Mouse (Mus musculus) embryonic facial prominence, embryonic 14.5 days (tissue): ENCODE data around the gene Pigyl. TPM values are rescaled to one million over a fixed set of nuclear protein-coding genes. Genes with fewer than 3 reads are reported as not detected.
A peak's percentile ranks its signal among the peaks of the same experiment; 100 is the strongest.

ENCODE experiments used
- ATAC-seq: fragments of 200-750 bp; cut with Nextera tagmentation; 2 replicates; pipeline ENCODE4 v1.8.0; 2017; ENCODE audit warnings: low read depth, moderate number of reproducible peaks, moderate TSS enrichment
- DNase-seq: peaks from one replicate; pipeline ENCODE4 v3.0.0-alpha.2; 2015; ENCODE audit warnings: low spot score
- H3K27ac ChIP-seq: fragments of 300-500 bp; sonication (generic); replicated peaks from 2 replicates; pipeline ENCODE4 v1.5.1; 2014; ENCODE audit warnings: low read depth, mild to moderate bottlenecking, low read length, moderate library complexity
- H3K27me3 ChIP-seq: fragments of 300-500 bp; sonication (generic); replicated peaks from 2 replicates; pipeline ENCODE4 v1.6.1; 2014; ENCODE audit warnings: low read length; ENCODE audit not compliant: control insufficient read depth, insufficient read depth
- H3K36me3 ChIP-seq: fragments of 300-500 bp; sonication (generic); 2 replicates; pipeline ENCODE4 v1.6.1; 2014; ENCODE audit warnings: low read length, mixed read lengths; ENCODE audit not compliant: control insufficient read depth, insufficient read depth
- H3K4me1 ChIP-seq: fragments of 300-500 bp; sonication (generic); 2 replicates; pipeline ENCODE4 v1.6.1; 2014; ENCODE audit warnings: antibody characterized with exemption, low read length; ENCODE audit not compliant: control insufficient read depth, insufficient read depth
- H3K4me2 ChIP-seq: fragments of 300-500 bp; sonication (generic); 2 replicates; pipeline ENCODE4 v1.6.1; 2014; ENCODE audit warnings: low read depth, mild to moderate bottlenecking, low read length, moderate library complexity, mixed read lengths
- H3K4me3 ChIP-seq: fragments of 300-500 bp; sonication (generic); 2 replicates; pipeline ENCODE4 v1.5.1; 2014; ENCODE audit warnings: low read depth, mild to moderate bottlenecking, low read length
- H3K9ac ChIP-seq: fragments of 300-500 bp; sonication (generic); 2 replicates; pipeline ENCODE4 v1.6.1; 2014; ENCODE audit warnings: low read depth, mild to moderate bottlenecking, low read length, moderate library complexity, mixed read lengths
- H3K9me3 ChIP-seq: fragments of 300-500 bp; sonication (generic); 2 replicates; pipeline ENCODE4 v1.6.1; 2016; ENCODE audit warnings: low read length; ENCODE audit not compliant: control insufficient read depth
- WGBS: fragments of 180-500 bp; shearing (Covaris S2); extraction: QIAGEN DNeasy Blood & Tissue Kit; methylation state at CpG from one replicate; pipeline ENCODE4 v1.1.7; 2014; 5-methylcytosine and 5-hydroxymethylcytosine counted together
- polyA plus RNA-seq: library from polyadenylated mRNA; unstranded; fragments of >200 nt; fragmentation: Nextera tagmentation; extraction: Ambion mirVana; gene quantifications from 2 replicates; pipeline ENCODE4 v1.2.1, GENCODE M21; 2014

Pigyl gene
- polyA plus RNA-seq, 1 experiment from 2014 or later: 72.6 TPM

DNA sequence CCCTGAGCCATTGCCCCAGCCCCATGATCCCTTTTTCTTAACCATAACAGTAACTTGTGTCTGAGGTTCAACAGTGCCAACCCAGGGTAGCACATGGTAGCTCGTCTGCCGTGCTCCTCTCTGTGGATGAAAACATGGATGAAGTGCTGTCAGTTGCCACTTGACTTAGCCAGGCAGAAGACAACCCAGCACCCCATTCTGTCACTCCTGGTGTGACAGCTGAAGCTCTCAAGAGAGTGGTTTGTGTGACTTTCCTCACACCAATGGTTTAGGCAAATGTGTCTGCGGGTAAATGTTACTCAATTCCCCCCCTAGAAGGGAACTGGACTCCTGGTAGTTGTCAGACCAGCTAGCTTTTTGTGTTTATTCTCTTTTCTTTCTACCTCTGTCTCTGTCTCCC is 34.6 kb upstream of the Pigyl start:
- no peak overlapping the region for H3K9ac ChIP-seq
- no peaks in the 10 kb centered on the region for H3K27me3 ChIP-seq
- ATAC-seq: no peak
- H3K4me1 ChIP-seq: peaks cover 4% of the 10 kb centered on the region
- no peaks in the 10 kb centered on the region for H3K36me3 ChIP-seq
- no peaks in the 10 kb centered on the region for H3K9me3 ChIP-seq
- H3K4me3 ChIP-seq: no peak overlapping the region
- no peak overlapping the region for H3K4me2 ChIP-seq
- no peak overlapping the region for H3K27ac ChIP-seq
- WGBS: 76% methylated on average over 3 of the region's 3 CpGs
- no peak for DNase-seq

DNA sequence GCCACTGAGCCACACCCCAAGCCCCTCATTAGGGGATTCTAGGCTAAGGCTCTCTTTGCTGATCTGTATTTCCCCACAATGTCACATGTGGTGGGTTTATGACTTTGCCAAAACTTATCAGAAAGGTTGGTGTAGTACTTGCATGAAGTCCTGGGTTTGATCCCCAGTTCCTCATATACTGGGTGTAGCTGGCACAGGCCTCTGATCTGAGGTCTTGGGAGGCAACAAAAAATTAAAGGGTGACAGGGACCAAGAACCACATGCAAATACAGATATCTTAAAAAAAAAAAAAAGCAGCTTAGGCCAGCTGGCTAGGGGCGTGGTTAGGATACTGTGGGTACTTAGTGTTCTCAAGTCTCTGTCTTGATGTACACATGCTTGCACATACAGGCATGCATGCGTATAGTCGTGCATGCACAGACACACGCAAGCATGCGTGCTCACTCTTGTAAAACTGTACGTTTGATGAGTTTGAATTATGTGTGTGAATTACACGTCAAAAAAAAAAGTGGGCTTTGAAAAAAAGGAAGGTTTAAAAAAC is 33.5 kb upstream of the Pigyl start:
- H3K27me3 ChIP-seq: no peaks in the 10 kb centered on the region
- no peak overlapping the region for H3K9ac ChIP-seq
- no peak overlapping the region for H3K27ac ChIP-seq
- no peaks in the 10 kb centered on the region for H3K4me1 ChIP-seq
- DNase-seq (no peak), ATAC-seq (no peak)
- H3K4me2 ChIP-seq: no peak overlapping the region
- WGBS: 80% methylated on average over 7 of the region's 7 CpGs
- no peaks in the 10 kb centered on the region for H3K36me3 ChIP-seq
- H3K9me3 ChIP-seq: no peaks in the 10 kb centered on the region
- H3K4me3 ChIP-seq: no peak overlapping the region

DNA sequence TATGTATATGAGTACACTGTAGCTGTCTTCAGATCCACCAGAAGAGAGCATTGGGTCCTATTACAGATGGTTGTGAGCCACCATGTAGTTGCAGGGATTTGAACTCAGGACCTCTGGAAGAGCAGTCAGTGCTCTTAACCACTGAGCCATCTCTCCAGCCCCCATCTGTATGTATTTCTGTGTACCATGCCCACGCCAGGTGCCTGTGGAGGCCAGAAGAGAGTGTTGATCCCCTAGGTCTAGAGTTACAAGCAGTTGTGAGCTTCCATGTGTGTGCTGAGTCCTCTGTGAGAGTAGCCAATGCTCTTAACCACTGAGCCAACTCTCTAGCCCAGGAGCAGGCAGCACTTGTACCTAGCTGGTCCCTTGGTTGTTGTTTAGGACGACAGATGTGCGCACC is 32.5 kb upstream of the Pigyl start:
- 86% methylated on average over 3 of the region's 3 CpGs for WGBS
- no peak for ATAC-seq

DNA sequence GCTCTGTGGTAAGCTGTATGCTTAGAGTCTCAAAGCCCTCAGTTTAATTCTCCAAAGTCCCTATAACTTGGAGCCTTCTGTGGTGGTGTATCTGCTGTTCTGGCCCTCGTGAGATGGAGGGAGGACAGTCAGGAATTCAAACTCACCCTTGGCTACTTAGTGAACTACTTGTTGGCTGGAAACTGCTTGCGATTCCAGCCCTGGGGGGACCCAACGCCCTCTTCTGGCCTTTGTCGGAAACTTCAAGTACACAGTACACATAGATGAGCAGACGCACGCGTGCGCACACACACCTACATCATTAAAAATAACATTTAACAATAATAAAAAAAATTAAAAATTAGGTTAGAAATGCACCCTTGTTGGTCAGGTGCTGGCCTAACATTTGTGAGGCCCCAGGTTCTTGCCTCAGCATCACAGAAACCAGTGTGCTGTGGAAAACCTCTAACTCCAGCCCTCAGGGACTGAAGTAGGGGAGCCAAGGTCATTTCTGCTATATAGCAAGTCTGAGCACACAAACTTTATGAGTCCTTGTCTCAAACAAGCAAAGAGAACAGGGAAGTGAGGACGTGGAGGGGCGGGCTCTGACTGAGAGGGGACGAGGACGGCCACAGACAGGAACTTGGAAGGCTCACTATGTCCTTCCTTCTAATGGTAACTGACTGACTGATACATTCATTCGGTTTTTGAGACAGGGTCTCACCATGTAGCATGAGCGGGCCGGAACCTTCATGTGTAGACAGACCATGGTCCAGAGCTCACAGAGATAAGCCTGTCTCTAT is 31.2 kb upstream of the Pigyl start:
- Histone ChIP-seq H3K4me3 (no peak overlapping the region), H3K9me3 (no peaks in the 10 kb centered on the region), H3K27ac (no peak overlapping the region), H3K9ac (no peak overlapping the region), H3K27me3 (no peaks in the 10 kb centered on the region), H3K4me1 (no peaks in the 10 kb centered on the region), H3K36me3 (no peaks in the 10 kb centered on the region), H3K4me2 (no peak overlapping the region)
- 88% methylated on average over 15 of the region's 15 CpGs for WGBS
- DNase-seq (no peak), ATAC-seq (no peak)

More for the DNA sequence above, 32.5 kb upstream of the Pigyl start:
- no peak overlapping the region for H3K27ac ChIP-seq
- no peak overlapping the region for H3K4me3 ChIP-seq
- no peak for DNase-seq
- H3K36me3 ChIP-seq: no peaks in the 10 kb centered on the region
- H3K9me3 ChIP-seq: no peaks in the 10 kb centered on the region
- no peaks in the 10 kb centered on the region for H3K4me1 ChIP-seq
- no peak overlapping the region for H3K4me2 ChIP-seq
- no peaks in the 10 kb centered on the region for H3K27me3 ChIP-seq
- no peak overlapping the region for H3K9ac ChIP-seq

DNA sequence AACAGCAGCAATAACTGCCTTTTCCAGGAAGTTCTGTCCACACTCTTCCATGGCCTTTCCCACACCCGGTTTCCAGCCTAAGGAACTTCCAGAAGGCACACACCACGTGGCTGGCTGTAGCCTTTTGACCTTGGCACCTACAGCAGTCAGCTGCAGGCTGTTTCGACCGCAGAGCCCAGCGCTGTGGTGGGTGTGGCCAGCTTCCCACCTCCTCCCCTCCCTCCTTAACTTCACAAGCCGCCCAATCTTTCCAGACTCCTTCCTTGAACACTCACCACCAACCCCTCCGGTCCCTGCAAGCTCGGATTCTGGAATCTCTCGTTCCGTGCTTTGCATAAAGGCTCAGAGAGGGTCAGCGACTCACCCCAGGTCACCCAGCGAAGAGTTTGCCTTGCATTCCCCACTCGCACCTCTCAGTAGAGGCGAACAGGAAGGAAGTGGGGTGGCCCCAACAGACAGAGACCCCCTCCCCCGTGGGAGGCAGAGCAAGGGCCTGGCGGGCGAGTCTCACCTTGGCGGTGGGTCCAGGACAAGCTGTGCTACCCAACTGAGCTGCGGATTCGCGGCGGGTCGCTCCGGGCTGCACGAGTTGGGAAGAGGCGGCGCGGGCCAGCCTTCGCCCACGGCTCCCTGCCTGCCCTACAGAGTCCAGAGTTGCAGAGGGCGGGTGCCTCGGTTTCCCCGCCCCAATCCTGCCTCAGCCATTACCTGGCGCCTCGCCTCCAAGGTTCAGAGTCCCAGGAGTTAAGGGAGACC is 25.2 kb upstream of the Pigyl start:
- DNase-seq (peak; percentile 61), ATAC-seq (peak; percentile 60; the same call in 1 of the 2 replicates)
- 0 out of 2 replicates have a peak, but pooled peaks cover 11% of the 10 kb centered on the region for H3K4me1 ChIP-seq
- H3K27me3 ChIP-seq: 0 out of 2 replicates have a peak, but pooled peaks cover 3% of the 10 kb centered on the region
- H3K36me3 ChIP-seq: no peaks in the 10 kb centered on the region
- H3K9ac ChIP-seq: peak overlapping the region; percentile 62
- H3K4me3 ChIP-seq: peak overlapping the region; percentile 38
- H3K27ac ChIP-seq: no peak overlapping the region
- no peaks in the 10 kb centered on the region for H3K9me3 ChIP-seq
- peak overlapping the region; percentile 74 for H3K4me2 ChIP-seq
- WGBS: 2% methylated on average over 21 of the region's 35 CpGs

DNA sequence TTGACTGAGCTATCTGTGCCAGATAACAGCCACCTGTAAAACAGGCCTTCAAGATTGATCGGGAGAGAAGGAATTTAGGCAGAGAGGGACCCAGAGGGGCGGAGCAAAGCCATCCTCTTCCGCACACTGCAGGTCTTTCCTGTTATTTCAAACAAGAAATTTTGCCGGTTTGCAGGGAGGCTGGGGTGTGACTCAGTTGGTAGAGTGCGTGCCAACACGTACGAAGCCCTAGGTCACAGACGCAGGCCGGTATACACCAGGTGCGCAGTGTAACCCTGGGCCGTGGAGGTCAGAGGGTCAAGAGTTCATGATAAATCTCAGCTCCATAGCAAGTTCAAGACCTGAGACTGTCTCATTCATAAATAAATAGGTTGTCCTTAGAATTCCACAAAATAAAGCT is 24.4 kb upstream of the Pigyl start:
- H3K27ac ChIP-seq: no peak overlapping the region
- H3K4me1 ChIP-seq: 0 out of 2 replicates have a peak, but pooled peaks cover 11% of the 10 kb centered on the region
- no peaks in the 10 kb centered on the region for H3K9me3 ChIP-seq
- 52% methylated on average over 11 of the region's 11 CpGs for WGBS
- H3K36me3 ChIP-seq: no peaks in the 10 kb centered on the region
- ATAC-seq (0 out of 2 replicates have a peak, but pooled peaks have one; percentile 16), DNase-seq (peak; percentile 37)
- peaks cover 3% of the 10 kb centered on the region; the same call in 1 of the 2 replicates for H3K27me3 ChIP-seq
- H3K4me2 ChIP-seq: peak overlapping the region; percentile 74
- H3K4me3 ChIP-seq: peak overlapping the region; percentile 38
- H3K9ac ChIP-seq: peak overlapping the region; percentile 62; the same call in 1 of the 2 replicates

DNA sequence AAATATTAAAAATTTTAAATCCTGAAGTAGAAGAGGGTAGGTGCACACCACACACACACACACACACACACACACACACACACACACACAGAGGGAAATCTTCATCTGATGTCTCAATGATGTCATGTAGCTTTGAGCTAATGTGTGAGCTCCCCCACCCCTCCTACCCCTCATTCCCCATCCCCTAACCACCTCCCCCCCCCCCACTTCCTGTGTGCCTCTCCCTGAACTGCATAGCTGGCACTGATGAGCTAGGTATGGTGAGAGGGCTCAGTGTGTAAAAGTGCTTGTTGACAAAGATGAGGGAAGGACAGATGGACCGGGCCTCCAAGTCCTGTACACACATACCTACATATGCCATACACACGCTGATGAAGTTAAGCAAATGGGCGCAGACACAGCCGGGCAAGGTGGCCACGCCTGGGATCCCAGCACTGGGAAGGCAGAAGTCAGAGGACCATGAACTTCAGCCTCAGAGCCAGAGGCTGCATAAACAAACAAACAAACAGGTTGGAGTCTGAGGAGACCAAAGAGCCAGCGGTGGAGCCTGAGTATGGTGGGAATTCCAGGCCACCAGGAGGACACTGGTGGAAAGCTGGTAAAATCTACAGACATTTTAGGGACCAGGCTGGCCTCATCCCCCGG is 22.3 kb upstream of the Pigyl start:
- no peak overlapping the region for H3K9ac ChIP-seq
- DNase-seq: no peak
- WGBS: 79% methylated on average over 7 of the region's 7 CpGs
- no peak overlapping the region for H3K4me2 ChIP-seq
- H3K4me1 ChIP-seq: 0 out of 2 replicates have a peak, but pooled peaks cover 11% of the 10 kb centered on the region
- peaks cover 3% of the 10 kb centered on the region; the same call in 1 of the 2 replicates for H3K27me3 ChIP-seq
- ATAC-seq: no peak
- no peak overlapping the region for H3K27ac ChIP-seq
- no peaks in the 10 kb centered on the region for H3K9me3 ChIP-seq
- H3K4me3 ChIP-seq: no peak overlapping the region
- H3K36me3 ChIP-seq: no peaks in the 10 kb centered on the region

DNA sequence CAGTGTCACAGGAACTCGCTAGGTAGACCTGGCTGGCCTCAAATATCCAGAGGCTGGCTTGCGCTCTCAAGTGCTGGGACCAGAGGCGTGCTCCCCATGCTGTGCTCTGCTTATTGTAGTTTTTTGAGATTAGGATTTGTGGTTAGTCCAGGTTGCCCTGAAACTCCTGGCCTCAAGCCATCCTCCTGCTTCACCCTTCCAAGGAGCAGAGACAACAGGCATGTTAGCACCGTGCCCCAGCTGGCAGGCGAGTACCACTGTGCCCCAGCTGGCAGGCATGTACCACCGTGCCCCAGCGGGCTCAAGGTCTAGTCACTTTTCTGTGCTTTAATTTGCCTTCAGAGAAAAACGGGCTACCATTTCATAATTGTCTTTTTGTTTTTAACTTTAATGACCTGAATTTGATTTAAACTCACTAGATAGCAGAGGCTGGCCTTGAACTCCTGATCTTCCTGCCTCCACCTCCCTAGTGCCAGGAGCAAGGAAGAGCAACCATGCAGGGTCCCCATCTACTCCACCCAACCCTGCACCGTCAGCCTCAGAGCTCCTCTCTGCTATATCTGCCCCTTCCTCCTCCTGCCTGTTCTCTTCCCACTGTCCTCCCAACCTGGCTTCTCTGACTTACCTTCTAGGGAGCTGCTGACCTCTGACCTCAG is 21.5 kb upstream of the Pigyl start:
- ATAC-seq: no peak

More for the DNA sequence above, 21.5 kb upstream of the Pigyl start:
- 75% methylated on average over 9 of the region's 9 CpGs for WGBS
- H3K27me3 ChIP-seq: peaks cover 3% of the 10 kb centered on the region; the same call in 1 of the 2 replicates
- H3K27ac ChIP-seq: no peak overlapping the region
- H3K9me3 ChIP-seq: no peaks in the 10 kb centered on the region
- H3K9ac ChIP-seq: no peak overlapping the region
- no peaks in the 10 kb centered on the region for H3K36me3 ChIP-seq
- H3K4me2 ChIP-seq: no peak overlapping the region
- H3K4me1 ChIP-seq: 0 out of 2 replicates have a peak, but pooled peaks cover 11% of the 10 kb centered on the region
- DNase-seq: no peak
- H3K4me3 ChIP-seq: no peak overlapping the region
